Mouse (Mus musculus) lung, embryonic 14.5 days (tissue): Measurements from ENCODE around the gene Grin2b. TPM values are rescaled to one million over a fixed set of nuclear protein-coding genes. Genes with fewer than 3 reads are reported as not detected.
A peak's percentile ranks its signal among the peaks of the same experiment; 100 is the strongest.

Experiments used
- ATAC-seq: fragments of 200-750 bp; cut with Nextera tagmentation; 2 replicates; pipeline ENCODE4 v1.8.0; 2017; ENCODE audit warnings: mild to moderate bottlenecking, moderate TSS enrichment, moderate library complexity; ENCODE audit not compliant: insufficient read depth
- DNase-seq: peaks from one replicate; pipeline ENCODE4 v3.0.0-alpha.2; 2015
- H3K27ac ChIP-seq: fragments of 300-500 bp; sonication (generic); 2 replicates; pipeline ENCODE4 v1.5.1; 2014; ENCODE audit warnings: low read depth, mild to moderate bottlenecking, moderate library complexity
- H3K27me3 ChIP-seq: fragments of 300-500 bp; sonication (generic); 2 replicates; pipeline ENCODE4 v1.6.1; 2014; ENCODE audit warnings: low read length, control low read depth; ENCODE audit not compliant: insufficient read depth
- H3K36me3 ChIP-seq: fragments of 300-500 bp; sonication (generic); 2 replicates; pipeline ENCODE4 v1.6.1; 2014; ENCODE audit warnings: control low read depth; ENCODE audit not compliant: insufficient read depth
- H3K4me1 ChIP-seq: fragments of 300-500 bp; sonication (generic); 2 replicates; pipeline ENCODE4 v1.6.1; 2014; ENCODE audit warnings: antibody characterized with exemption, control low read depth; ENCODE audit not compliant: insufficient read depth
- H3K4me2 ChIP-seq: fragments of 300-500 bp; sonication (generic); 2 replicates; pipeline ENCODE4 v1.6.1; 2014; ENCODE audit warnings: mild to moderate bottlenecking
- H3K4me3 ChIP-seq: fragments of 300-500 bp; sonication (generic); 2 replicates; pipeline ENCODE4 v1.5.1; 2014; ENCODE audit warnings: low read depth, low read length
- H3K9ac ChIP-seq: fragments of 300-500 bp; sonication (generic); 2 replicates; pipeline ENCODE4 v1.6.1; 2014
- H3K9me3 ChIP-seq: fragments of 300-500 bp; sonication (generic); 2 replicates; pipeline ENCODE4 v1.6.1; 2016; ENCODE audit warnings: low read depth, low read length, control low read depth
- CTCF ChIP-seq: IDR thresholded peaks from 2 replicates; pipeline ENCODE4 v1.5.1; 2016; ENCODE audit warnings: antibody characterized with exemption, low read depth
- WGBS: fragments of 180-500 bp; shearing (Covaris S2); extraction: QIAGEN DNeasy Blood & Tissue Kit; methylation state at CpG from one replicate; pipeline ENCODE4 v1.1.7; 2014; 5-methylcytosine and 5-hydroxymethylcytosine counted together
- polyA plus RNA-seq: library from polyadenylated mRNA; unstranded; fragments of >200 nt; fragmentation: Nextera tagmentation; extraction: Ambion mirVana; gene quantifications from 2 replicates; pipeline ENCODE4 v1.2.1, GENCODE M21; 2014

Grin2b gene
- polyA plus RNA-seq, 1 experiment from 2014 or later = 0.82 TPM

GRCm38 (mm10) chr6:135932924-135933323 lies 240.4 kb downstream of the Grin2b start:
- no peak overlapping the region for H3K27ac ChIP-seq
- no peak overlapping the region for H3K4me2 ChIP-seq
- DNase-seq = no peak
- H3K4me3 ChIP-seq = no peak overlapping the region
- no peaks in the 10 kb centered on the region for H3K4me1 ChIP-seq
- ATAC-seq = no peak
- no peaks in the 10 kb centered on the region for H3K27me3 ChIP-seq
- H3K9me3 ChIP-seq = no peaks in the 10 kb centered on the region
- 69% methylated on average over 3 of the region's 3 CpGs for WGBS
- H3K9ac ChIP-seq = no peak overlapping the region
- H3K36me3 ChIP-seq = no peaks in the 10 kb centered on the region
- TF ChIP-seq CTCF = no peak

- DNase-seq (no peak), ATAC-seq (no peak)
- H3K4me2 ChIP-seq = no peak overlapping the region
- no peaks in the 10 kb centered on the region for H3K9me3 ChIP-seq
- H3K36me3 ChIP-seq = no peaks in the 10 kb centered on the region
- no peak overlapping the region for H3K27ac ChIP-seq
- no peaks in the 10 kb centered on the region for H3K27me3 ChIP-seq
- TF ChIP-seq CTCF = no peak
- H3K4me3 ChIP-seq = no peak overlapping the region
- H3K4me1 ChIP-seq = no peaks in the 10 kb centered on the region
- WGBS = 72% methylated on average over 6 of the region's 6 CpGs
- H3K9ac ChIP-seq = no peak overlapping the region
These were observed 240.9 kb downstream of the Grin2b start for GRCm38 (mm10) chr6:135932400-135932920.

- Histone ChIP-seq H3K27me3 (no peaks in the 10 kb centered on the region), H3K27ac (no peak overlapping the region), H3K4me2 (no peak overlapping the region), H3K9me3 (no peaks in the 10 kb centered on the region), H3K36me3 (no peaks in the 10 kb centered on the region), H3K4me3 (no peak overlapping the region), H3K9ac (no peak overlapping the region), H3K4me1 (no peaks in the 10 kb centered on the region)
- DNase-seq (no peak), ATAC-seq (no peak)
- no peak for TF ChIP-seq CTCF
These were observed 255.6 kb downstream of the Grin2b start for GRCm38 (mm10) chr6:135917676-135918075.

GRCm38 (mm10) chr6:135914608-135915007 lies 258.7 kb downstream of the Grin2b start:
- DNase-seq (no peak), ATAC-seq (no peak)
- WGBS = 88% methylated on average over 5 of the region's 5 CpGs
- H3K4me2 ChIP-seq = no peak overlapping the region
- H3K4me1 ChIP-seq = no peaks in the 10 kb centered on the region
- no peaks in the 10 kb centered on the region for H3K9me3 ChIP-seq
- H3K36me3 ChIP-seq = no peaks in the 10 kb centered on the region
- H3K9ac ChIP-seq = no peak overlapping the region
- H3K4me3 ChIP-seq = no peak overlapping the region
- no peak overlapping the region for H3K27ac ChIP-seq
- no peaks in the 10 kb centered on the region for H3K27me3 ChIP-seq
- peak; percentile 27 for TF ChIP-seq CTCF

GRCm38 (mm10) chr6:135912114-135912513 lies 261.2 kb downstream of the Grin2b start:
- Histone ChIP-seq H3K36me3 (no peaks in the 10 kb centered on the region), H3K27ac (no peak overlapping the region), H3K4me1 (no peaks in the 10 kb centered on the region), H3K9me3 (no peaks in the 10 kb centered on the region), H3K4me2 (no peak overlapping the region), H3K4me3 (no peak overlapping the region), H3K9ac (no peak overlapping the region), H3K27me3 (no peaks in the 10 kb centered on the region)
- no peak for ATAC-seq
- no peak for TF ChIP-seq CTCF
- DNase-seq = no peak
- 63% methylated on average over 3 of the region's 3 CpGs for WGBS

- Histone ChIP-seq H3K27me3 (no peaks in the 10 kb centered on the region), H3K36me3 (no peaks in the 10 kb centered on the region), H3K9ac (no peak overlapping the region), H3K27ac (no peak overlapping the region), H3K4me3 (no peak overlapping the region), H3K4me1 (no peaks in the 10 kb centered on the region), H3K9me3 (no peaks in the 10 kb centered on the region), H3K4me2 (no peak overlapping the region)
- no peak for TF ChIP-seq CTCF
- DNase-seq (no peak), ATAC-seq (no peak)
- 79% methylated on average over 6 of the region's 6 CpGs for WGBS
These were observed 262.2 kb downstream of the Grin2b start for GRCm38 (mm10) chr6:135911131-135911530.

- H3K9me3 ChIP-seq = no peaks in the 10 kb centered on the region
- DNase-seq (peak; percentile 94), ATAC-seq (peak; percentile 95)
- H3K9ac ChIP-seq = no peak overlapping the region
- no peak overlapping the region for H3K4me2 ChIP-seq
- no peaks in the 10 kb centered on the region for H3K36me3 ChIP-seq
- WGBS = 22% methylated on average over 20 of the region's 20 CpGs
- TF ChIP-seq CTCF = peak; percentile 87
- H3K4me1 ChIP-seq = no peaks in the 10 kb centered on the region
- no peak overlapping the region for H3K4me3 ChIP-seq
- H3K27me3 ChIP-seq = no peaks in the 10 kb centered on the region
- no peak overlapping the region for H3K27ac ChIP-seq
These were observed 265.6 kb downstream of the Grin2b start for GRCm38 (mm10) chr6:135907540-135908320.
